Mouse (Mus musculus) cerebellum, adult 11-12 months (tissue): ENCODE results near the gene Crk.

Experiments
- DNase-seq: peaks from one replicate; pipeline ENCODE4 v3.0.0; 2022

Gene Crk

DNA sequence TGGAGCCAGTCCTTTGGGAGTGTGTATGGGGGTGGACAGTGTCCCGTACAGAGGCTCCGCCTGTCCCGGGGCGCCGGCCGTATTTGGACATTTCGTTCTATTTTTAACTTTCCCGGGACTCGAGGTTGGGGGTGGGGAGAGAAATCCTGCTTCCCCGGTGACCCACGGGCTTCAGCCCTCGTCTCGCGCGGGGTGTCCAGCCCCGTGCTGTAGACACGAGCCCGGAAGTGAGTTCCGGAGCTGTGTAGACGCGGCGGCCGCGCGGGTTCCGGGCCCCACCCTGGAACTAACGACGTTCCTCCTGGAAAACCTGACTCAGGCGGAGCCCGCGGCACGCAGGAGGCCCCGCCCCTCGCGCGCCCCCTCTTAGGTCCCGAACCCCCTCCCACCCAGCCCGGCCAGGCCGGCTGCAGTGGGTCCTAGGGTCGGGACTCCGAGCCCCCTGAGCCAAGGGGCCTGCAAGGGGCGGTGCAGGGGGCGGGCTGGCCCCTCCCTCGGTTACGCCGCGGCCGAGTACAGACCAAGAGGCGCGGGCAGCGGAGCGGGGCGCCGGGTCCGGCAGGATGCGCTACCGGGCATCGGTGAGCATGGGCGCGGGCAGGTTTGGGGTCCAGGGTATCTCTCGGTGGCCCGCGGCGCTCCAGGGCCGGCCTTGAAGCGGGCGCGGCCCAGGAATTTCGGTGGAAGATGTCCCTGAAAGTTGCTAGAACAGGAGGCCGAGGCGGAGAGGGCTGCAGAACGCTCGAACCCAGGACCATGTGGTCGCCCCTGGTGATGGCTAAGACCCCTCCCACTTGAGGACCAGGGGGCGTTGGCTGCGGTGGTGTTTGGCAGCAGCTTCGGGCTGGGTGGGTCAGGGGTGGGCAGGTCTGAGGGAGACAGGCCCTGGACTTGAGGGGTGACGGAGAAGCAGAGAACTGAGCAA, 23.2 kb upstream of the Crk start:
- peak; percentile 71 for DNase-seq

- no peak for DNase-seq
These were observed 22.2 kb upstream of the Crk start for GRCm38 (mm10) chr11:75656621-75657590.

GRCm38 (mm10) chr11:75657841-75658240, 21.2 kb upstream of the Crk start:
- DNase-seq, result no peak

- no peak for DNase-seq
These were observed 20.7 kb upstream of the Crk start for GRCm38 (mm10) chr11:75658311-75658710.

DNA sequence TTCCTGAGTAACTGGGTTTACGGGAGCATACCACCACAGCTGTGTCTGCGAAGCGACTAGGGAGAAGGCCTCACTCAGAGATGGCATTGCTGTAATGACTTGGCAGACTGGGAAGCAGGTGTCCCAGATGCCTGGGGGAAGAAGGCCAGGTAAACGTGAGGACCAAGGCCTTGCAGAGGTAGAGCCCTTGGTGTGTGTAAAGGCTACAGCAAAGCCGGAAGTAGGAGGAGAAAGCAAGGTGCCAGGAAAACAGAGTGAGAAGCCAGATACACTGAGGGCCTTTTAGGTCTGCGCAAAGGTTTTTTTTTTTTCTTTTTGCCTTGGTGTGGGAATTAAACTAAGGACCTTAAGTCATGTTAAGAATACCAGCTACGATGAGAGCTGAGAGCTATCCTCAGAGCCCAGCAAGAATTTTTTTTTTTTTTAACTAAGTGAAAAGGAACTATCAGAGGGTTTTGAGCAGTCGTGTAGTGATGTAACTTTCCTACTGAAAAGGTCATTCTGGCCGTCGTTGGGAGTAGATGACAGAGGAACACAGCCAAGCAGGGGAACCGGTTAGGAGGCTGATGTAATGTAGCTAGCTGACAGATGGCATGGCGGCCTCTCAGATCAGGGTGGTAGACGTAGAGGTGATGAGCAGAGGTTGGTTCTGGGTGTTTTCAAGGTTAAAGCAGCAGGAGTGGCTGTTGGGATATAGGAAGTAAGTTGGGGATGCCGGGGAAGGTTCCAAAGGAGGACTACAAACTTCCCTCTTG, 19.9 kb upstream of the Crk start:
- DNase-seq, result no peak

GRCm38 (mm10) chr11:75660081-75660590, 18.9 kb upstream of the Crk start:
- DNase-seq, result no peak

DNA sequence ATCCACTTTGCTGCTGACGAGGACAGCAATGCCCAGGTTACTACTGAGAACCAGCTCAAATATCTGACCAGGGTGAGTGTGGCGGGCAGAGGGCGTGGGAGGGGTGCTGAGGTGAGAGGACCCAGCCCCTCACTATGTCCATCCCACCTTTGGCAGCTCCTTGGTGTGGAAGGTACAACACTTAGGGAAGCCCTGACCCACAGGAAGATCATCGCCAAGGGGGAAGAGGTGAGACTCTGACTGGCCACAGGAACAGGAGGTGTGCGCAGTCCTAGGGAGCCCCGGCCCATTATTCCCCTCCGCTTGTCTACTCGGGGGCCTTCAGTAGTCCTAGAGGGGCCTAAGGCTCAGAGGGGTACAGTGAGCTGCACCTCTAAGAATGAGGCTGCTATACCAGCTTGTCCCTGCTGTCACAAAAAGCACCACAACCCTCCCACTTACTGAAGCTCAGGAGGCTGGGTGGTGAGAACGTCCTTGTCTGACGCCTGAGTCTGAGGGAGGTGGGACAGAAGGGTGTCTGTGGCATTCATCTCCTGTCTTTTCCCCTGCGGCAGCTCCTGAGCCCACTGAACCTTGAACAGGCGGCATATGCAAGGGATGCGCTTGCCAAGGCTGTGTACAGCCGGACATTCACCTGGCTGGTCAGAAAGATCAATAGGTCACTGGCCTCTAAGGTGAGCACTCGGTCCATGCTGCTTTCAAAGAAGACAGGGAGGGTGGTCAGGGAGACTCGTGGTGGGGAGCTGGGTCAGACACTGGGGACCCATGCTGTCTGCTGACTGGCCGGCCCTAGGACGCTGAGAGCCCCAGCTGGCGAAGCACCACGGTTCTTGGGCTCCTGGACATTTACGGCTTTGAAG, 17.9 kb upstream of the Crk start:
- no peak for DNase-seq

DNA sequence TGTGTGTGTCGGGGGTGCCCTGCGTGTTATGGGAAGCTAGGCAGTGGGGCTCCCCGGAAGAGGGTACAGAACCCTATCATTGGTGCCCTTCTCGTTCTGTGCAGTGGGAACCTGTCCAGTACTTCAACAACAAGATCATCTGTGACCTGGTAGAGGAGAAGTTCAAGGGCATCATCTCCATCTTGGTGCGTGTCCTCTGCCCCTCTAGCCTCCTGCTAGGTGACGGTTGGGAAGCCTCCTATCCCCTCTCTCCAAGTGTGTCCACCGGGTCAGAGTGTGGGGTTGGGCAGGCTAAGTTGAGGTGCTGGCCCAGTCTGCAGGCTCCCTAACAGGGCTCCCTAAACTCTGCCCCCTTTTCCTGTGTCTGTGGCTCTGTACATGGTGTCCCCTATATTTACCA, 16.9 kb upstream of the Crk start:
- DNase-seq, result no peak

GRCm38 (mm10) chr11:75666296-75666695, 12.8 kb upstream of the Crk start:
- no peak for DNase-seq

DNA sequence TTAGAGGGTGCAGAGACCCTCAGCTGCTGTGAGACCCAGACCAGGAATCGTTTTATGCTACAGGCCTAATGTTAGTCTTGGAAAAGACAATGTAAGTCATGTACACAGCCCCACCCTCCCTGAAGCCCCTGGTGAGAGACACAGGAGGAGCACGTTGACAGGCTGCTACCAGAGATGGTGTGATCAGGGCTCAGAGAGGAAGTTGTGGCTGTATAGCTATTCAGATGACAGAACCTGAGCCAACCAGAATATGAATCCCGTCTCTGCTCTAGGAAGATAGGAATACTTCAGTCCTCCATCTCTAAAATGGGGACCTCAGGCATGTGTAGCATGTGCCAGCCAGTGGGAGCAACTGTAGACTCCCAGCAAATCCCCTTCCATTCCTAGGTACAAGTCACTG, 10.4 kb upstream of the Crk start:
- no peak for DNase-seq

- no peak for DNase-seq
These were observed 9.7 kb upstream of the Crk start for GRCm38 (mm10) chr11:75669176-75669852.

- DNase-seq, result no peak
These were observed 9.2 kb upstream of the Crk start for GRCm38 (mm10) chr11:75669853-75670200.

DNA sequence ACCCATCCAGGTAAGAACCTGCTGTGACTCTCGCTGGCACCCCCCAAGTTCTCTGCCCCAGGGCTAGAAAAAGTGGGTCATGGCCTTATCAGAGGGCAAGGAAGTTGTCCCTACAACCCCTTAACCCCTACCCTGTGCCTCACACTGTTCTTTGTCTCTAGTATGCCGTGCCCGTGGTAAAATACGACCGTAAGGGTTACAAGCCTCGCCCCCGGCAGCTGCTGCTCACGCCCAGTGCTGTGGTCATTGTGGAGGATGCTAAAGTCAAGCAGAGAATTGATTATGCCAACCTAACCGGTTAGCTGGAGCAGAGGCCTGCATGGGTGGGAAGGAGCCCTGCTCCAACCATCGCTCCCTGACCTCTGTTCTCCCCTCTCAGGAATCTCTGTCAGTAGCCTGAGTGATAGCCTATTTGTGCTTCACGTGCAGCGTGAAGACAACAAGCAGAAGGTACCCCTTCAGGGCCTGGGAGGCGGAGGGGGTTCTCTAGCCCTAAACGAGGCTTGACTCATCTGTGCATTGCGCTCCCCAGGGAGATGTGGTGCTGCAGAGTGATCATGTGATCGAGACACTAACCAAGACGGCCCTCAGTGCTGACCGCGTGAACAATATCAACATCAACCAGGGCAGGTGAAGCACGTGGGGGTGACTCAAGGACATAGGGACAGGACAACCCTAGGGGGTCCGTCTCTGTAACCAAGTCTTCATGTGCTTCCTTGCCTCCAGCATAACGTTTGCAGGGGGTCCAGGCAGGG, 7.5 kb upstream of the Crk start:
- no peak for DNase-seq

DNA sequence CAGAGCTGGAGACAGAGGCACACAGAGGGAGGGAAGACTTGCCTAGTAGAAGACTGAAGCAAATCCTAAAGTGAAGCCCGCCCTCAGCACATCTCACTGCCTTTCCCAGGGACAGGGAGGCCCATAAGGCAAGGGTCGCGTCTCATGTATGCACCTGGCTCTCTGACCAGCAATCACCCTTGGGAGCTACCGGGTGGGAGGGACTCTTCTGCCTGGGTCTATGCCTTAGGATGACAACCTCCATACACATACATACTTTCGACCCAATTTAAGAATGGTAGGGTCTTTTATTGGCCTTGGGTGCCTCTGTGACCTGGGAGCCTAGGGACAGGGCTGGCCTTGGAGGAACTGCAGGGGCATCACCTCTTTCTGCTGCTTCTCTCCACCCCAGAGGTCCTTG, 5.6 kb upstream of the Crk start:
- no peak for DNase-seq

DNA sequence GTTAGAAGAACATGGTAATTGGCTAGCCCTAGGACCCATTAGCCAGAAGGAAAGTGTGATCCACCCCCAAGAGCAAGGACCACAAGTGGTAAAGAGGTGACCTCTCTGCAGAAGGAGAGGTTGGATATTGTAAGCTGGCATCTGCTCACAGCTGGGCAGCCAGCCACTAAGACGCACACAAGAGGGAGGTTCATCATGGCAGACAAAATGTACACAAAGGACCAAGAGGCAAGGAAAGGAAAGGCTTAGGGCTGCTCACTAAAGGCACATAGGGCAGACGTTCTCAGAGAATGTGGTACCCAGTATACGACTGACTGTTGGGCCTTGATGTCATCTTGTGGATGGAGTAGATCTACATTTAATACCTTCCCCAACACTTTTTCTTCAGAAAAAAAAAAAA, 4.2 kb upstream of the Crk start:
- DNase-seq, result no peak

DNA sequence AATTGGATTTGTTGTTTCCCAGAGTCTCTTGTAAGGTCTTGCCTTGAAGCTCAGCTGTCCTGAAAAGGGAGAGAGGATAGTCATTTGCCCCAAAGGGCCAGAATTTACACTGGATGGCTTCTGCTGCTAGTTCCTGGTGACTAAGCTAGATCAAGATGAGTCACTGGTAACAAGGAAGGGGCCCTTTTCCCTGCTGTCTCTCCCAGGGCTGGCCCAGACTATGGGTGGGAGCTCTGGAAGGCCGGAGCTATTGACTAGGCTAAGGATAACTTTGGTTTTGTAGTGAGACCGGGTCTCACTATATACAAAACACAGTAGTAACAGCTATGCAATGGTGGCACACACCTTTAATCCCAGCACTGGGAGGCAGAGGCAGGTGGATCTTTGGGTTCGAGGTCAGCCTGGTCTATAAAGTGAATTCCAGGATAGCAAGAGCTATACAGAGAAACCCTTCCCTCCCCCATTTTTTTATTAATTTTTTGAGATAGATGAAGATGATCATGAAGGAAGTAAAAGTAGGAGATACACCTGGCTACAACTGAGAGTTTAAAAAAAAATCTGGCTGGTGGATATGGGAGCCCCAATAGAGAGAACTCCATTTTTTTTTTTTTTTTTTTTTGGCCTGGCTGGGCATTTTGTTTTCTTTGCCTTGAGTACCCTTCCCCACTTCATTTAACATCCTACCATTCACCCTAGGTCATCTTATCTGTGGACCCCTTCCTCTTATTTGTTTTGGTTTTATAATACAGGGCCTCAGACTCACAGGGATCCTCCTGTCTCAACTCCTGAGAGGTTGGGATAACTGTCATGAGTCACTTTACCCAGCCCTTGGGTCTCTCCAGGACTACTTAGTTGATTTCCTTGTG, 945 bp upstream of the Crk start:
- no peak for DNase-seq

DNA sequence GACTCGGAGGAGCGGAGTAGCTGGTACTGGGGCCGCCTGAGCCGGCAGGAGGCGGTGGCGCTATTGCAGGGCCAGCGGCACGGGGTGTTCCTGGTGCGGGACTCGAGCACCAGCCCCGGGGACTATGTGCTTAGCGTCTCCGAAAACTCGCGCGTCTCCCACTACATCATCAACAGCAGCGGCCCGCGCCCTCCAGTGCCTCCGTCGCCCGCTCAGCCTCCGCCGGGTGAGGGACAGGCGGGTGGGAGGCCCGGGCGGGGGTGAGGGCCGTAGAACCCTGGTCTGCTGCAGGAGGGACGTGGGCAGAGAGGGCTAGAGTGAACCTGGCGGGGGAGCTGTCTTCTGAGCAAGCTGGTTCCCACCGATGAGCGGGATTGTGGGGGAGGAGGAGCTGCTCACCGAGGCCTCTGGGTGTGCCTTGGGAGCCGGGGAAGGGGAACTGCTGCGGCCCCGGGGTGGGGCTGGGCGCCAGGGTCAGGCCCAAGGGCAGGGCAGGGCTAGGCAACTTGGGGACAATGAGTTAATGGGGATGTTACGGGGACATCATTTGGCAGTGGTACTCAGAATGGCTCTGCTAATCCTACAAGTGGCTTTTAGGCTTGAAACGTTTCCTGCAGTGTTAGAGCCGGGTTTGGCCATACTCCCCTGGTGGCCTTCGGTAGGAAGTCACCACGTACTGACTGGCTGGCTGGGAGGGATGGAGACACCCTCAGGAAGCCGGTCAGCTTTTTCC, 546 bp downstream of the Crk start:
- DNase-seq, result peak; percentile 76

DNA sequence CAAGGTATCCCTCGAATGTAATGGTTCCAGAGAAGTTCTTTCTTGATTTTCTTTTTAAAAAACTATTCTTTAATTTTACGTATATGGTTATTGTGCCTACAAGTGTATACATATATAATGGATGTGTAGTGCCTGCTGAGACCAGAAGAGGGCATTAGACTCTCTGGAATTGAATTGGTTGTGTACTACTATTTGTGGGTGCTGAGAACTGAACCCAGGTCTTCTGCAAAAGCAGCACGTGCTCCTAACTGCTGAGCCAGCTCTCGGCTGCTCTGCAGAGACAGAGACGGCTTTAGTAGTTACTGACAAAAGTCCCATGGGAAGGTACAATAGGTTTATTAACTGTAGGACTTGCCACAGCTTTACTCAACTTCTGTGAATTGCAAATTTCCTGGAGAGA, 5.4 kb downstream of the Crk start:
- DNase-seq, result no peak

DNA sequence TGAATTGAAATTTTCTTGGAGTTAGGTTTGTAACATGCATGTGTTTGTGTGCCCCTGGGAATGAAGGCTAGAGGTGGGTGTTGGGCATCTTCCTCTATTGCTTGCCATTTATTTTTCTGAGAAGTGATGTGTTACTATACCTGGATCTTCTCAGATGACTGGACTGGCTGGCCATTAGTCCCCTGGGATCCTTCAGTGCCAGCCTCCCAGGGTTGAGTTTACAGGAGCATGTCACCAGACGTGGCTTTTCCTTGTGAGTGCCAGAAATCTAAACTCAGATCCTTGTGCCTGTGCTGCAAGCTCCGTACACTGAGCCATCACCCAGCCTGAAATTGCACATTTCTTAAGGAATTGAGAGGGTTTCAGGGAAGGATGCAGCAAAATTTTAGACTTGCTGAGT, 5.9 kb downstream of the Crk start:
- DNase-seq, result no peak
